Mouse (Mus musculus) forebrain, embryonic 11.5 days (tissue): Measurements from ENCODE around the gene Ptpru. TPM values are rescaled to one million over a fixed set of nuclear protein-coding genes. Genes with fewer than 3 reads are reported as not detected.
A peak's percentile ranks its signal among the peaks of the same experiment; 100 is the strongest.

Source experiments
- ATAC-seq: fragments of 200-750 bp; cut with Nextera tagmentation; replicated peaks from 2 replicates; pipeline ENCODE4 v1.8.0; 2017; ENCODE audit warnings: moderate TSS enrichment; ENCODE audit not compliant: low FRiP score
- DNase-seq: peaks from one replicate; pipeline ENCODE4 v3.0.0-alpha.2; 2017; ENCODE audit warnings: low spot score
- H3K27ac ChIP-seq: fragments of 300-500 bp; sonication (generic); 2 replicates; pipeline ENCODE4 v1.5.1; 2014; ENCODE audit warnings: low read depth, low read length
- H3K27me3 ChIP-seq: fragments of 300-500 bp; sonication (generic); 2 replicates; pipeline ENCODE4 v1.6.1; 2014; ENCODE audit warnings: mild to moderate bottlenecking, low read length, mixed read lengths; ENCODE audit not compliant: control insufficient read depth, insufficient read depth
- H3K36me3 ChIP-seq: fragments of 300-500 bp; sonication (generic); 2 replicates; pipeline ENCODE4 v1.6.1; 2014; ENCODE audit warnings: mild to moderate bottlenecking, low read length, moderate library complexity, mixed read lengths; ENCODE audit not compliant: control insufficient read depth, insufficient read depth
- H3K4me1 ChIP-seq: fragments of 300-500 bp; sonication (generic); replicated peaks from 2 replicates; pipeline ENCODE4 v1.6.1; 2014; ENCODE audit warnings: low read length, mixed read lengths; ENCODE audit not compliant: control insufficient read depth, insufficient read depth
- H3K4me2 ChIP-seq: fragments of 300-500 bp; sonication (generic); 2 replicates; pipeline ENCODE4 v1.6.1; 2014; ENCODE audit warnings: low read depth, mild to moderate bottlenecking, low read length, moderate library complexity, mixed read lengths; ENCODE audit not compliant: severe bottlenecking
- H3K4me3 ChIP-seq: fragments of 300-500 bp; sonication (generic); 2 replicates; pipeline ENCODE4 v1.5.1; 2014; ENCODE audit warnings: low read depth, low read length
- H3K9ac ChIP-seq: fragments of 300-500 bp; sonication (generic); 2 replicates; pipeline ENCODE4 v1.6.1; 2014; ENCODE audit warnings: low read length
- H3K9me3 ChIP-seq: fragments of 300-500 bp; sonication (generic); 2 replicates; pipeline ENCODE4 v1.6.1; 2016; ENCODE audit warnings: low read length, mixed read lengths; ENCODE audit not compliant: control insufficient read depth
- WGBS: fragments of 180-500 bp; shearing (Covaris S2); extraction: QIAGEN DNeasy Blood & Tissue Kit; methylation state at CpG from one replicate; pipeline ENCODE4 v1.1.7; 2014; 5-methylcytosine and 5-hydroxymethylcytosine counted together
- polyA plus RNA-seq: library from polyadenylated mRNA; unstranded; fragments of >200 nt; fragmentation: Nextera tagmentation; extraction: Ambion mirVana; gene quantifications from 2 replicates; pipeline ENCODE4 v1.2.1, GENCODE M21; 2014

The Ptpru gene
- polyA plus RNA-seq, 1 experiment from 2014 or later = 44.3 TPM

DNA sequence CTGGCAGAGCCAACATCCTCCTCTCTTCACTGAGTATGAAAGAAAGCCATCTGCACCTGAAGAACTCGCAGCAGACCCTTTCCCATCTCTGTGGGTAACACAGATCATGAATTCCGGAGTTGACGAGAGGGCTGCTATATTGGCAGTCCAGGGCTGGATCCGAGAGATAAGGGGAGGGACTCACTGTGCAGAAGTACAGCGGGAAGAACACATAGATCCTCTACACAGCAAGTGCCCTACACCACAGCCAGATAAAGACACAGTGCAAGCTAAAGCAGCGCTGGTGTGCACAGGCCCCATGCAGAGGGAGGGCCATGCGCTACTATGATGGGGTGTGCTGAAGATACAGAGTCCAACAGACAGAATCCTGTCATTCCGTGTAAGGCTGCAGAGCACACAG lies 9.0 kb downstream of the Ptpru start:
- Histone ChIP-seq H3K4me2 (no peak overlapping the region), H3K27me3 (no peaks in the 10 kb centered on the region), H3K9ac (no peak overlapping the region), H3K9me3 (no peaks in the 10 kb centered on the region), H3K4me3 (no peak overlapping the region), H3K36me3 (no peaks in the 10 kb centered on the region), H3K27ac (no peak overlapping the region), H3K4me1 (peaks cover 9% of the 10 kb centered on the region; the same call in 1 of the 2 replicates)
- WGBS = 80% methylated on average over 8 of the region's 8 CpGs
- DNase-seq (no peak), ATAC-seq (no peak)

DNA sequence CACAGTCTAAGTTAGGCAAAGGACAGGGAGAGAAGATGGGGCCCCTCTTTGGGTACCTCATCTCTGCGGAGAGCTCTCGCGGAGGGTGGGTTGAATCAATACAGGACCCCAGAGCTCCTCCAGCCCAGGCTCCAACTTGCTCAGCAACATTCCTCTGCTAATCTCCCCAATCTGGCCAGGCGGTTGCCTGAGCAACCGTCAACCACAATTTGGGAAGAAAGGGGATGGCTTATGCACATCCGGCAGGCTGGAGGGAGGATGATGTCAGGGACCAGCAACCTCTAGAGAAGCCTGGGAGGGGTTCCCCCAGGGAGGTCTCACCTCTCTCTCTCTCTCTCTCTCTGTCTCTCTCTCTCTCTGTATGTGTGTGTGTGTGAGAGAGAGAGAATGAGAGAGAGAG lies 11.2 kb downstream of the Ptpru start:
- Histone ChIP-seq H3K9ac (no peak overlapping the region), H3K27ac (no peak overlapping the region), H3K9me3 (no peaks in the 10 kb centered on the region), H3K4me3 (no peak overlapping the region), H3K4me1 (peaks cover 9% of the 10 kb centered on the region; the same call in 1 of the 2 replicates), H3K36me3 (no peaks in the 10 kb centered on the region), H3K27me3 (no peaks in the 10 kb centered on the region), H3K4me2 (no peak overlapping the region)
- ATAC-seq (no peak), DNase-seq (peak; percentile 75)
- WGBS = 3% methylated on average over 6 of the region's 6 CpGs

DNA sequence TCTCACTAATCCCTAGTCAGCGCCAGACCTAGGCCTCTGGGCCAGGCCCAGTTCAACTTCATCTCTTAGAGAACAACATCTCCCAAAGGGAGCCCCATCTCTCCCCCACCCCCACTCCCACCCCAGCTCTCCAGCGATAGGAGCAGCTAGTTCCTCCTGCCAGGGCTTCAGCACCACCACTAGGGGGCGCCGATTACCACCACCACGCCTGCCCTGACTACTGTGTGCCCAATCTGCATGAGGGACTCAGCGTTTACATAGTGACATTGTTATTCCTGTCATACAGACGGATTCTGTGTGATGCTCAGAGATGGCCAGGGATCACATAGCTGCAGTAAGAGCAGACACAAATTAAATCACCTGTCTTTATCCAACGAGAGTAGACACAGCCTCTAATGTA lies 12.3 kb downstream of the Ptpru start:
- WGBS = 51% methylated on average over 8 of the region's 8 CpGs
- Histone ChIP-seq H3K4me1 (peaks cover 15% of the 10 kb centered on the region; the same call in 1 of the 2 replicates), H3K9me3 (no peaks in the 10 kb centered on the region), H3K36me3 (no peaks in the 10 kb centered on the region), H3K27me3 (no peaks in the 10 kb centered on the region), H3K27ac (no peak overlapping the region), H3K4me2 (no peak overlapping the region), H3K4me3 (no peak overlapping the region), H3K9ac (no peak overlapping the region)
- DNase-seq (no peak), ATAC-seq (no peak)

DNA sequence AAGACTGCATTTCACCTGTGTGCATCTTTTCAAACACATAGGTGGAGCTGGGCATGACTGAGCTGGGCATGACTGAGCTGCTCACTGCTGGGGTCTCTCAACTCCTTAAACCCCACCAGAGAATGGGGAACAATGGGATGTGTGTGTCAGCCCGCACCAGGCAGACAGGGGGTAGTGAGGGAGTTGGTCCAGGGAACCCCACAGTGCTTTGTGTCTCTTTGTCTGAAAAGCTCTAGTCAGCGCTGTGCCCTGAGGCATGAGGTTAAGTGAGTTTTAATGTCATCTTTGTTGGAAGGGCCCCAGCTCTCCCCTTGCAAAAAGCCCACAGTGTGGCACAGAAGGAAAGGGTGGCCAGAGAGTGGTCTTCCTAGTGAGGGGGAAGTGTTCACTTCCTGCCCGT lies 13.1 kb downstream of the Ptpru start:
- 9% methylated on average over 3 of the region's 3 CpGs for WGBS
- DNase-seq (no peak), ATAC-seq (no peak)
- Histone ChIP-seq H3K27me3 (no peaks in the 10 kb centered on the region), H3K36me3 (no peaks in the 10 kb centered on the region), H3K4me3 (no peak overlapping the region), H3K9me3 (no peaks in the 10 kb centered on the region), H3K9ac (no peak overlapping the region; the same call in 1 of the 2 replicates), H3K4me2 (no peak overlapping the region), H3K27ac (no peak overlapping the region; the same call in 1 of the 2 replicates), H3K4me1 (peaks cover 18% of the 10 kb centered on the region; the same call in 1 of the 2 replicates)

GRCm38 (mm10) chr4:131822583-131822982 lies 15.5 kb downstream of the Ptpru start:
- Histone ChIP-seq H3K27ac (no peak overlapping the region), H3K27me3 (no peaks in the 10 kb centered on the region), H3K9me3 (no peaks in the 10 kb centered on the region), H3K4me3 (no peak overlapping the region), H3K36me3 (no peaks in the 10 kb centered on the region), H3K9ac (no peak overlapping the region), H3K4me2 (no peak overlapping the region), H3K4me1 (peaks cover 18% of the 10 kb centered on the region; the same call in 1 of the 2 replicates)
- ATAC-seq (no peak), DNase-seq (no peak)
- WGBS = 91% methylated on average over 3 of the region's 3 CpGs

DNA sequence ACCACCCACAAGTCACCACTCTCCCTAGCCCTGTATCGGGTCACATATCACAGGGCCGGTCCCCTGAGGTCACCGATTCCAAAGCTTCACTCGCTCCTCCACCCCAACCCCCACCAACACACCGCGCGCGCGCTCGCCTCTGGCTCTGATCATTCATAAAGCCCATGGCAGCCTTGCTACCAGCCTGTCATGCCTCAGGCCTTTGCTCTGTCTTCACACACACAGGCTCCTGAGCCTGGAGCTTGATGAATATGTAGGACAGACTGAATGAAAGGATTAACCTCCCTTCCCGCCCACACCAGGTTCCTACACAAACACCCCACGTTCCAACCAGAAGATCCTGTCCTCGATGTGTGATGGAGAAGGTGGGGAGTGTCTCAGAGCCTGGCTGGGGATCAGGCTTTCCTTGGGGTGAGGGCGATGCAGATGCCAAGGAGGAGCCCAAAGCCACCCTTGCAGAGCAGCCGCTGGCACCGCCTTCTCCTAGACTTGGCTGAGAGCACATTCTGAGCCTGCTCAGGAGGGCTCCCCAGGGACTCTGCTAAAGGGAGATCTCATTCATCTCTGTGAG lies 16.8 kb downstream of the Ptpru start:
- Histone ChIP-seq H3K4me3 (no peak overlapping the region), H3K4me1 (peaks cover 18% of the 10 kb centered on the region; the same call in 1 of the 2 replicates), H3K9me3 (no peaks in the 10 kb centered on the region), H3K27ac (no peak overlapping the region), H3K9ac (peak overlapping the region; percentile 14; the same call in 1 of the 2 replicates), H3K27me3 (no peaks in the 10 kb centered on the region), H3K4me2 (no peak overlapping the region), H3K36me3 (no peaks in the 10 kb centered on the region)
- ATAC-seq (no peak), DNase-seq (no peak)
- 28% methylated on average over 16 of the region's 16 CpGs for WGBS

GRCm38 (mm10) chr4:131818926-131819325 lies 19.2 kb downstream of the Ptpru start:
- 67% methylated on average over 23 of the region's 23 CpGs for WGBS
- no peak overlapping the region for H3K27ac ChIP-seq
- peaks cover 10% of the 10 kb centered on the region; the same call in 1 of the 2 replicates for H3K4me1 ChIP-seq
- DNase-seq = no peak
- no peaks in the 10 kb centered on the region for H3K27me3 ChIP-seq
- H3K9me3 ChIP-seq = no peaks in the 10 kb centered on the region
- ATAC-seq = no peak
- H3K4me2 ChIP-seq = no peak overlapping the region
- H3K36me3 ChIP-seq = no peaks in the 10 kb centered on the region
- no peak overlapping the region for H3K9ac ChIP-seq
- no peak overlapping the region for H3K4me3 ChIP-seq

DNA sequence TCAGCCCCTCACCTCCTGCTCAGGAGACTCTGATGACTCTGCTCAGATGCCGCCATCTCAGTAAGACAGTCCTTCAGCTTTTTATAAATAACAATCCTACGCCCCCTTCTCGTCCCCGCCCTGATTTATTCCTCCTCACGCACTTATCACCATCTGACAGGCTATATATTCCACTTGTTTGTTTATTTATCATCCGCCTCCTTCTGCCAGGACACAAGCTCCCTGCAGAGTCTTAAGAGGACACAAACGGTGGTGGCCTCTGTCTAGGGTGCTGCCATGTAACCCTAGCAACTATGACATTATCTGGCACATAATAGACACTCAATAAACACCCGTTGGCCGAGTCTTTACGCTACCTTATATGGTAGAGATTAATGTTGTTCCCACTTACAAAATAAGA lies 22.3 kb downstream of the Ptpru start:
- H3K4me1 ChIP-seq = peaks cover 2% of the 10 kb centered on the region; the same call in 1 of the 2 replicates
- no peak for DNase-seq
- H3K27me3 ChIP-seq = no peaks in the 10 kb centered on the region
- no peak overlapping the region for H3K9ac ChIP-seq
- H3K9me3 ChIP-seq = no peaks in the 10 kb centered on the region
- no peaks in the 10 kb centered on the region for H3K36me3 ChIP-seq
- no peak for ATAC-seq
- no peak overlapping the region for H3K4me2 ChIP-seq
- 89% methylated on average over 10 of the region's 10 CpGs for WGBS
- no peak overlapping the region for H3K4me3 ChIP-seq
- H3K27ac ChIP-seq = no peak overlapping the region

GRCm38 (mm10) chr4:131814869-131815268 lies 23.2 kb downstream of the Ptpru start:
- Histone ChIP-seq H3K27ac (no peak overlapping the region), H3K4me3 (no peak overlapping the region), H3K9ac (no peak overlapping the region), H3K27me3 (no peaks in the 10 kb centered on the region), H3K36me3 (no peaks in the 10 kb centered on the region), H3K9me3 (no peaks in the 10 kb centered on the region), H3K4me2 (no peak overlapping the region), H3K4me1 (no peaks in the 10 kb centered on the region)
- WGBS = 88% methylated on average over 10 of the region's 10 CpGs
- no peak for ATAC-seq
- DNase-seq = no peak
